Mouse (Mus musculus): ENCODE results near the gene Rhox3c.
"Not testable (repeated sequence)": the region's sequence is repeated elsewhere in the genome, so short reads cannot be mapped to it uniquely, and the experiment has no call there.

Gene Rhox3c

DNA sequence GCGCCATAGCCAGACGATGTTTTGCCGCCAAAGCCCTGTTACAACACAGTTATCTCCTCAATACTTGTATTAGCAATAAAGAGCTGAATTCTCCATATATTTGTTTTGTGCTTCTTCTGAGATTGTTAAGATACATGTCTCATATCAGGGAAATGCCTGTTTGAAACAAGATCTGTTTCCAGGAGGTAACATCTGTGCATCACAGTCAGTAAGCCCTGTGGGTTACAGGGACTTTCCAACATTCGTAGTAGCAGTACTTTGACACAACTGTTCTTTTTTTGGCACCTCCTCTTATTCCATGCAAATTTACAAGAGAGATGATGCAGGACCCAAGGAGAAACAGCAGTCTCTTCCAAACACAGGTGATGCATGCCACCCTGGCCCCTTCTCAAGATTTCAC lies at the start of gene Rhox3c:
Gene Rhox3c (plus strand): TSS at position 301 of the 400 bp plus-strand sequence.
- DNase-seq = not testable (repeated sequence)

DNA sequence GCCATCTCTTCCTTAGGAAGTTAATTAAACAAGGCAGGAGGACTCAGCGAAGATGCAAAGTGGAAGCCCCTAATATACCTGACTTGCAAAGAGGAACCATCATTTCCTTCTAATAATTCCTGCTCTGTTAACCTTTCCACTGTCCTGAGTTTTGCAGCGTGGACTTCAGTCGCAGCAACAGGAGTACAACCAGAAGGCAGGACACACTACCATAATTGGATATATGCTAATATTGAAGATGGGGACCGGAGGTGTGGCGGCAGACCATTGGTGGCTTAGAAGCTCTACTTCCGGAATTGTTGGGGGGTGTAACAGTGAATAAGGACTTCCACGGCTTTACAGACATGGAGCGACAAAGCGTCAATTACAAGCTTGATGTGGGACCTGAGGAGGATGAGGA lies 46.6 kb upstream of the Rhox3c start, which contains the start of gene Rhox2b:
Gene Rhox2b (plus strand): TSS at position 301 of the 400 bp plus-strand sequence.
- DNase-seq = not testable (repeated sequence)

DNA sequence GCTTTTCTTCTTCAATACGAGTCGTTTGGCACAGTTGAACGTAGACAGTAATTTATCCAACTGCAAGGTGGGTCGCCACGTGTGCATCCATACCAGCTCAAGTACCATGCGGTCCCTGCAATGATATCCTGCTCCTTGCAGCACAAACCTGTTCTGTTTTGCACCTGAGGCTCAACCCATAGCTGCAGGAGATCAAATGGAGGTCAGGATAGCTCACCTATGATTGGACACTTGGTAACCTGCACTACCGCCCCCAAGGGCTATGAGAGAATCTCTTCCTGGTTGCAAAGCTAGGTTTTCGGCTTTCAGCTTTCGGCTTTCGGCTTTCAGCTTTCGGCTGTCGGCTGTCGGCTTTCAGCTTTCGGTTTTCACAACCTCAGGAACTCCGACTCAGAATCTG lies 26.2 kb upstream of the Rhox3c start, which contains the start of gene Rhox4b:
Gene Rhox4b (plus strand): TSS at position 301 of the 400 bp plus-strand sequence.
- DNase-seq = not testable (repeated sequence)

DNA sequence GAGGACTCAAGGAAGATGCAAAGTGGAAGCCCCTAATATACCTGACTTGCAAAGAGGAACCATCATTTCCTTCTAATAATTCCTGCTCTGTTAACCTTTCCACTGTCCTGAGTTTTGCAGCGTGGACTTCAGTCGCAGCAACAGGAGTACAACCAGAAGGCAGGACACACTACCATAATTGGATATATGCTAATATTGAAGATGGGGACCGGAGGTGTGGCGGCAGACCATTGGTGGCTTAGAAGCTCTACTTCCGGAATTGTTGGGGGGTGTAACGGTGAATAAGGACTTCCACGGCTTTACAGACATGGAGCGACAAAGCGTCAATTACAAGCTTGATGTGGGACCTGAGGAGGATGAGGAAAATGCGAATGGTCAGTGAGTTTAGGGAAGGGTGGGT lies 5.0 kb upstream of the Rhox3c start, which contains the start of gene Rhox2c:
Gene Rhox2c (plus strand): TSS at position 301 of the 400 bp plus-strand sequence.
- not testable (repeated sequence) for DNase-seq

DNA sequence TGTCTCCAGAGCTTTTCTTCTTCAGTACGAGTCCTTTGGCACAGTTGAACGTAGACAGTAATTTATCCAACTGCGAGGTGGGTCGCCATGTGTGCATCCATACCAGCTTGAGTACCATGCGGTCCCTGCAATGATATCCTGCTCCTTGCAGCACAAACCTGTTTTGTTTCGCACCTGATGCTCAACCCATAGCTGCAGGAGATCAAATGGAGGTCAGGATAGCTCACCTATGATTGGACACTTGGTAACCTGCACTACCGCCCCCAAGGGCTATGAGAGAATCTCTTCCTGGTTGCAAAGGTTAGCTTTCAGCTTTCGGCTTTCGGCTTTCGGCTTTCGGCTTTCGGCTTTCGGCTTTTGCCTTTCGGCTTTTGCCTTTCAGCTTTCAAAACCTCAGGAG lies 21.7 kb downstream of the Rhox3c start, which contains the start of gene Rhox4c:
Gene Rhox4c (plus strand): TSS at position 301 of the 400 bp plus-strand sequence.
- DNase-seq = not testable (repeated sequence)

DNA sequence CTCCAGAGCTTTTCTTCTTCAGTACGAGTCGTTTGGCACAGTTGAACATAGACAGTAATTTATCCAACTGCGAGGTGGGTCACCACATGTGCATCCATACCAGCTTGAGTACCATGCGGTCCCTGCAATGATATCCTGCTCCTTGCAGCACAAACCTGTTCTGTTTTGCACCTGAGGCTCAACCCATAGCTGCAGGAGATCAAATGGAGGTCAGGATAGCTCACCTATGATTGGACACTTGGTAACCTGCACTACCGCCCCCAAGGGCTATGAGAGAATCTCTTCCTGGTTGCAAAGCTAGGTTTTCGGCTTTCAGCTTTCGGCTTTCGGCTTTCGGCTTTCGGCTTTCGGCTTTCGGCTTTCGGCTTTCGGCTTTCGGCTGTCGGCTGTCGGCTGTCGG lies 55.7 kb downstream of the Rhox3c start, which contains the start of gene Rhox4d:
Gene Rhox4d (plus strand): TSS at position 301 of the 400 bp plus-strand sequence.
- DNase-seq = not testable (repeated sequence)

All from cerebellum, postnatal 36 days (tissue).